ENCODE assay signal across 22 mouse cellular contexts in genomic region chr17:67678576-67678975, GRCm38 (mm10). TPM values are rescaled to one million over a fixed set of nuclear protein-coding genes. Genes with fewer than 3 reads are reported as not detected.
"Had no signal": no experiment of that assay in that cellular context is flagged by ENCODE, and none has a peak within 500 bp of the region (broad histone marks: within the 10 kb centered on the region; RNA-seq: fewer than 3 reads in every experiment).

No protein-coding gene starts in this region.

- DNase-seq: left cerebral cortex, postnatal 4 days; liver; liver, embryonic 13.5 days; liver, postnatal 0 days; lung, adult 18-20 months; lung, adult 2 months; lung, embryonic 14.5 days; lung, postnatal 10 days; lung, postnatal 14 days; lung, postnatal 36 days; lung, postnatal 4 days; midbrain, embryonic 14.5 days had no signal

RNA-seq across cellular contexts. Expression of gene Lama1, which starts 18.5 kb away (rescaled TPM):
- total RNA-seq: megakaryocyte progenitor cell, adult 5-6 weeks; megakaryocyte, adult 5-6 weeks; megakaryocyte-erythroid progenitor cell, adult 5-6 weeks; monocyte, adult 5-6 weeks had no signal

RNA-seq across cellular contexts. Expression of gene Lrrc30, which starts 46.1 kb away (rescaled TPM):
- total RNA-seq: left cerebral cortex, postnatal 10 days; left cerebral cortex, postnatal 14 days; left cerebral cortex, postnatal 25 days; left cerebral cortex, postnatal 36 days; left cerebral cortex, postnatal 4 days; liver, adult 2 months; megakaryocyte progenitor cell, adult 5-6 weeks; megakaryocyte, adult 5-6 weeks; megakaryocyte-erythroid progenitor cell, adult 5-6 weeks; midbrain, postnatal 0 days; monocyte, adult 5-6 weeks had no signal
